Mouse (Mus musculus) hindbrain, embryonic 14.5 days (tissue): ENCODE results near the gene Inafm1. TPM values are rescaled to one million over a fixed set of nuclear protein-coding genes. Genes with fewer than 3 reads are reported as not detected.
A peak's percentile ranks its signal among the peaks of the same experiment; 100 is the strongest.

Experiments used
- ATAC-seq: fragments of 200-750 bp; cut with Nextera tagmentation; 2 replicates; pipeline ENCODE4 v1.8.0; 2017; ENCODE audit warnings: moderate number of reproducible peaks, mild to moderate bottlenecking, moderate TSS enrichment, moderate library complexity; ENCODE audit not compliant: low FRiP score
- DNase-seq: peaks from one replicate; pipeline ENCODE4 v3.0.0-alpha.2; 2015; ENCODE audit warnings: low spot score
- H3K27ac ChIP-seq: fragments of 300-500 bp; sonication (generic); 2 replicates; pipeline ENCODE4 v1.5.1; 2014; ENCODE audit warnings: mild to moderate bottlenecking, moderate library complexity
- H3K27me3 ChIP-seq: fragments of 300-500 bp; sonication (generic); 2 replicates; pipeline ENCODE4 v1.6.1; 2014; ENCODE audit warnings: mild to moderate bottlenecking, low read length, mixed read lengths; ENCODE audit not compliant: control insufficient read depth, insufficient read depth
- H3K36me3 ChIP-seq: fragments of 300-500 bp; sonication (generic); replicated peaks from 2 replicates; pipeline ENCODE4 v1.6.1; 2014; ENCODE audit not compliant: control insufficient read depth, insufficient read depth
- H3K4me1 ChIP-seq: fragments of 300-500 bp; sonication (generic); replicated peaks from 2 replicates; pipeline ENCODE4 v1.6.1; 2014; ENCODE audit warnings: antibody characterized with exemption, low read length, mixed read lengths; ENCODE audit not compliant: control insufficient read depth, insufficient read depth
- H3K4me2 ChIP-seq: fragments of 300-500 bp; sonication (generic); replicated peaks from 2 replicates; pipeline ENCODE4 v1.6.1; 2014; ENCODE audit warnings: mild to moderate bottlenecking, moderate library complexity
- H3K4me3 ChIP-seq: fragments of 300-500 bp; sonication (generic); replicated peaks from 2 replicates; pipeline ENCODE4 v1.5.1; 2014; ENCODE audit warnings: mild to moderate bottlenecking, low read length
- H3K9ac ChIP-seq: fragments of 300-500 bp; sonication (generic); 2 replicates; pipeline ENCODE4 v1.6.1; 2014
- H3K9me3 ChIP-seq: fragments of 300-500 bp; sonication (generic); 2 replicates; pipeline ENCODE4 v1.6.1; 2016; ENCODE audit warnings: low read length; ENCODE audit not compliant: control insufficient read depth
- WGBS: fragments of 180-500 bp; shearing (Covaris S2); extraction: QIAGEN DNeasy Blood & Tissue Kit; methylation state at CpG from one replicate; pipeline ENCODE4 v1.1.7; 2014; 5-methylcytosine and 5-hydroxymethylcytosine counted together
- polyA plus RNA-seq: library from polyadenylated mRNA; unstranded; fragments of >200 nt; fragmentation: Nextera tagmentation; extraction: Ambion mirVana; gene quantifications from 2 replicates; pipeline ENCODE4 v1.2.1, GENCODE M21; 2014

Gene Inafm1
- polyA plus RNA-seq, 1 experiment from 2014 or later: 51.3 TPM

DNA sequence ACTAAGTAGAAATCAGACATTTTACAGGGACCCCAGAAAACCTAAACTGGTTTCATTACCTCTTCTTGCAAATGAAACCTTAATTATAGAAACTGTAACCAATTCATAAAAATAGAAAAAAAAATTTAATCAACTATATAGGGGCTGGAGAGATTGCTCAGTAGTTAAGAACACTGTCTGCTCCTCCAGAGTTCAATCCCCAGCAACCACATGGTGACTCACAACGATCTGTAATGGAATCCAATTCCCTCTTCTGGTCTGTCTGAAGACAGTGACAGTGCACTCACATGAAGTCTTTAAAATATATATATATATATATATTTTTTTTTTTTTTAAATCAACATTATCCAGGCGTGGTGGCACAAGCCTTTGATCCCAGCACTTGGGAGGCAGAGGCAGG, 13.6 kb upstream of the Inafm1 start:
- Histone ChIP-seq H3K4me1 (peaks cover 8% of the 10 kb centered on the region), H3K4me3 (peak overlapping the region; percentile 65), H3K9ac (peak overlapping the region; percentile 62), H3K36me3 (peaks cover 20% of the 10 kb centered on the region), H3K27me3 (no peaks in the 10 kb centered on the region), H3K27ac (peak overlapping the region; percentile 93), H3K4me2 (peak overlapping the region; percentile 42), H3K9me3 (no peaks in the 10 kb centered on the region)
- WGBS: 81% methylated on average over 2 of the region's 2 CpGs
- DNase-seq (no peak), ATAC-seq (no peak)

DNA sequence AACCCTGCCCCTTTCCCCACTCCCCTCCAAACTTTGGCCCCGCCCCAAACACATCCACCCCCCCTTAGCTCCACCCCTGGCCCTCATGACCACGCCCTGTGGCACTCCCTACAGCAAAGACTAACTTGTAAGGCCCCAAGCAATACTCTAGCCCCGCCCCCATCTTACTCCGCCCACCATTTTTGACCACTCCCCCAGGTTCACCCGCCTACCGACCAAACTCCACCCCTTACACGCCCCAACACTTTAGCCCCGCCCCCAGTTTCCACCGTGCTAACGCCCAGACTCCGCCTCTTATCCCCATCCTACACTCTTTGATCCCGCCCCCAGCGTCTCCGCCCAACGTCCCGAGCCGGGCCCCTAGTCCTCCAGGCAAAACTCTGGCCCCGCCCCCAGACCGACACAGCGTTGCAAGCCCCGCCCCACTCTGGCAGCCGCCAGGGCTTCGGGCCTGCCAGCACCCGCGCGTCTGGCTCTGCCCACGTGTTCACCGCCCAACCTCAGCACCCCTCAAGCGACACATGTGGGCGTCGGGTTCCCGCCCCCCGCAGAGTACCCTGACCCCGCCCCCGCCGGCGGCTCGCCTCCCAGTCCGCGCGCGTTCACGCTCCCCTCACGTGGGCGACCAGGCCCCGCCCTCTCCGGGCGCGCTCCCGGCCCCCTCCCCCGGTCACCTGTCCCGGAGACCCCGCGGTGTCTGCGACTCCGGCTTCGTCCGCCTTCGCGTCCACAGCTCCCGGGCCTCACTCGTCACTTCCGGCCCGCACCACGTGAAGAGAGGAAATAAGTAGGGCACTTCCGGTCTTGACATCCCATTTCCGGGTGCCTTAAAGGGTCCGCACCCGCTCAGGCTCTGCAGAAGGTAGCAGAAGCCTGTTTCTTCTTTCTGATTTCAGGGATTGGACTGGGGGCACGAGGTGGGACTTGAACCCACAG, 12.9 kb upstream of the Inafm1 start, which contains the start of gene Ccdc9:
Ccdc9 (minus strand) TSS at position 770 of the 936 bp plus-strand sequence.
- DNase-seq: peak; percentile 97
- H3K4me3 ChIP-seq: peak within 1 kb of the TSS; percentile 65
- peak within 1 kb of the TSS; percentile 42 for H3K4me2 ChIP-seq
- peaks cover 8% of the 10 kb centered on the region for H3K4me1 ChIP-seq
- H3K27me3 ChIP-seq: no peaks in the 10 kb centered on the region
- ATAC-seq: peak; percentile 95
- peak within 1 kb of the TSS; percentile 93 for H3K27ac ChIP-seq
- H3K9me3 ChIP-seq: no peaks in the 10 kb centered on the region
- H3K9ac ChIP-seq: peak within 1 kb of the TSS; percentile 62
- peaks cover 27% of the 10 kb centered on the region for H3K36me3 ChIP-seq
- WGBS: under 1% methylated on average over 67 of the region's 70 CpGs

GRCm38 (mm10) chr7:16285450-16286025, 12.1 kb upstream of the Inafm1 start:
- H3K9ac ChIP-seq: no peak overlapping the region
- peaks cover 8% of the 10 kb centered on the region for H3K4me1 ChIP-seq
- no peak for DNase-seq
- peak overlapping the region; percentile 65 for H3K4me3 ChIP-seq
- H3K4me2 ChIP-seq: peak overlapping the region; percentile 42
- WGBS: 4% methylated on average over 14 of the region's 14 CpGs
- H3K27ac ChIP-seq: 0 out of 2 replicates have a peak overlapping the region, but pooled peaks have one; percentile 93
- peak; percentile 53 for ATAC-seq
- H3K27me3 ChIP-seq: no peaks in the 10 kb centered on the region
- peaks cover 35% of the 10 kb centered on the region for H3K36me3 ChIP-seq
- no peaks in the 10 kb centered on the region for H3K9me3 ChIP-seq

DNA sequence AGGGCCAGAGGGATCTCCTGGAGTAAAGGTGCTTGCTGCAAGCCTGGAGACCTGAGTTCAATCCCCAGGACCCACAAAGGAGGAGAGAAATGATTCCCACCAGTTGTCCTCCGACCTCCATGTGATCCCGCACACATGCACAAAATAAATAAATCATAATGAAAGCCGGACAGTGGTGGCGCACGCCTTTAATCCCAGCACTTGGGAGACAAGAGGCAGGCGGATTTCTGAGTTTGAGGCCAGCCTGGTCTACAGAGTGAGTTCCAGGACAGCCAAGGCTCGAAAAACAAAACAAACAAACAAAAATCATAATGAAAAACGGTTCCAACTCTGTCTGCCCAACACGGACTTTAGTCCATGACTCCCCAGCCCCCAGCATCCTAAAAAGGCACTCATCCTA, 11.5 kb upstream of the Inafm1 start:
- H3K4me1 ChIP-seq: peaks cover 8% of the 10 kb centered on the region
- ATAC-seq: no peak
- DNase-seq: no peak
- H3K9me3 ChIP-seq: no peaks in the 10 kb centered on the region
- H3K27ac ChIP-seq: no peak overlapping the region
- H3K4me2 ChIP-seq: peak overlapping the region; percentile 42
- H3K27me3 ChIP-seq: no peaks in the 10 kb centered on the region
- peaks cover 41% of the 10 kb centered on the region for H3K36me3 ChIP-seq
- WGBS: 75% methylated on average over 9 of the region's 9 CpGs
- H3K4me3 ChIP-seq: 0 out of 2 replicates have a peak overlapping the region, but pooled peaks have one; percentile 65
- H3K9ac ChIP-seq: no peak overlapping the region

- DNase-seq (no peak), ATAC-seq (no peak)
- Histone ChIP-seq H3K4me1 (peaks cover 8% of the 10 kb centered on the region), H3K36me3 (peaks cover 48% of the 10 kb centered on the region), H3K9me3 (no peaks in the 10 kb centered on the region), H3K4me3 (no peak overlapping the region), H3K4me2 (no peak overlapping the region), H3K9ac (no peak overlapping the region), H3K27ac (no peak overlapping the region), H3K27me3 (no peaks in the 10 kb centered on the region)
- WGBS: 90% methylated on average over 8 of the region's 8 CpGs
These were observed 10.6 kb upstream of the Inafm1 start for GRCm38 (mm10) chr7:16284001-16284400.

DNA sequence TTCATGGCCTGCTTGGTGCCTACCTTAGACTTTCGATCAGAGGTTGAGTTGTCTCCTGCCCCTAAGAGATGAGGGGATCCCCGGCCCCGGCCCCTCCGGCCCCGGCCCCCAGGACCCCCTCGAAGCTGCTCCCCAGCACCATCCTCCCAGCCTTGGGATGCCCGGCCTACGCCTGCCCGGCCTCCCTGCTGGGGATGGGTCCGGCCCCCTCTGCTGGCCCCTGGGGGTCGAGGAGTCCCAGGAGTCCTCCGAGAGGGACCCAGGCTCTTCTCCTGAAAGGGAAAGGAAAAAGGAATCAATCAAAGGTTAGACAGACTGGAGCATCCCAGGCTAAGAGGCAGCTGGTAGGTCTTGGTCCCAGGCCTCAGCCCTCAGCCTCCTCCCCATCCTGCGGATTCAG, 8.9 kb upstream of the Inafm1 start:
- DNase-seq (no peak), ATAC-seq (no peak)
- Histone ChIP-seq H3K4me2 (no peak overlapping the region), H3K9ac (no peak overlapping the region), H3K9me3 (no peaks in the 10 kb centered on the region), H3K27ac (no peak overlapping the region), H3K4me3 (no peak overlapping the region), H3K36me3 (peaks cover 61% of the 10 kb centered on the region), H3K27me3 (no peaks in the 10 kb centered on the region), H3K4me1 (peaks cover 8% of the 10 kb centered on the region)
- 87% methylated on average over 13 of the region's 13 CpGs for WGBS

GRCm38 (mm10) chr7:16280721-16281120, 7.3 kb upstream of the Inafm1 start:
- Histone ChIP-seq H3K36me3 (peaks cover 77% of the 10 kb centered on the region), H3K9ac (no peak overlapping the region), H3K9me3 (no peaks in the 10 kb centered on the region), H3K4me3 (no peak overlapping the region), H3K27me3 (no peaks in the 10 kb centered on the region), H3K27ac (no peak overlapping the region), H3K4me1 (peaks cover 6% of the 10 kb centered on the region), H3K4me2 (no peak overlapping the region)
- 90% methylated on average over 11 of the region's 11 CpGs for WGBS
- no peak for ATAC-seq
- DNase-seq: no peak

DNA sequence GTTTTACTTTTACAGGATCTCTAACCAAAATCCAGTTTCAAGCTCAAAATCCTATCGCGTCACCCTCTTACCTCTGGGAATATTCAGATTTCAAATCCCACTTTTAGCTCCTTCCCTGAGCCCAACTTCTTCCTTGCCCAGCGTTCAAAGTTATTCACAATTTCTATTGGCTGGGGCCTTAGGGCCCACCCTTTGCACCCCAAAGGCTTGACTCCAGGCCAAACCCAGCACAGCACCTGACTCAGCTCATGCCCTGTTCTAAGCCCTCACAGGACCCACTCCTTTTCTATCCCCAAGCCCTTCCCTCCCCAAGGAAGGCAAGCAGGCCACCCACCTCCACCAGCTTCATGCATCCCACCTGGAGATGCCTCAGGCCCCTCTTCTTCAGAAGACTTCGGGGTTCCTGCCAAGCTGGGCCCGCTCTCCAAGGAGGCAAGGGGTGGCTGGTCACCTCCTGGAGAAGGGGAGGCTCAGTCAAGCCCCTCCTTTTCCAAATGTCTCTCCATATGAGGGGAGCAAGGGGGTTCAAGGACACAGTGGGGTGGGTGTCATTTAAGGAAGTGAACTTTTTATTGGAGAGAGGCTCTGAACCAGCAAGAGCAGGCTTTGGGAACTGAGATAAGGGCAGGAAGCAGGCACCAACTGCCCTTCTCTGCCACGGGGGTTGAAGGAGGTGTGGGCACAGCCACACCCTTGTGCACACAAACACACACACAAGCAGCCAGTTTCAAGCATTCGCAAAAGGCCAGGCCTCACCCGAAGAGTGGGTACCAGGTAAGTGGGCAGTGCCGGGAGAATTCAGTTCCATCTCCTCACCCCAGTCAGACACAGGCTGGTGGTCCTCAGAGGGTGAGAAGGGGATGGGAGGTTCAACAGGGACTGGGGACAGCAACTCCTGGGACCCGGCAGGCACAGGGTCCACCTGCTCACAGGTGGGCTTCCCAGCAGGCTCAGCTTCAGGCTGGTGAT, 1.8 kb upstream of the Inafm1 start:
- H3K4me2 ChIP-seq: no peak overlapping the region
- no peak overlapping the region for H3K4me3 ChIP-seq
- no peak overlapping the region for H3K9ac ChIP-seq
- 90% methylated on average over 10 of the region's 10 CpGs for WGBS
- peaks cover 25% of the 10 kb centered on the region for H3K4me1 ChIP-seq
- DNase-seq (no peak), ATAC-seq (no peak)
- H3K27me3 ChIP-seq: no peaks in the 10 kb centered on the region
- H3K27ac ChIP-seq: no peak overlapping the region
- no peaks in the 10 kb centered on the region for H3K9me3 ChIP-seq
- peaks cover 47% of the 10 kb centered on the region for H3K36me3 ChIP-seq
